Mouse (Mus musculus): ENCODE results near the gene Jazf1. TPM values are rescaled to one million over a fixed set of nuclear protein-coding genes. Genes with fewer than 3 reads are reported as not detected.

Jazf1 gene
- polyA plus RNA-seq, 1 experiment from 2014 or later: 24.9 TPM

- Histone ChIP-seq H3K9me3 (no peaks in the 10 kb centered on the region), H3K4me3 (replicated peaks) (no peak overlapping the region), H3K27me3 (no peaks in the 10 kb centered on the region), H3K4me1 (replicated peaks) (peaks cover 17% of the 10 kb centered on the region), H3K4me2 (replicated peaks) (no peak overlapping the region), H3K36me3 (no peaks in the 10 kb centered on the region), H3K9ac (replicated peaks) (no peak overlapping the region), H3K27ac (no peak overlapping the region)
- ATAC-seq: no peak
- 79% methylated on average over 5 of the region's 5 CpGs for WGBS
Measured at GRCm38 (mm10) chr6:52950371-52950770, 118.1 kb downstream of the Jazf1 start.

GRCm38 (mm10) chr6:52942534-52942933 lies 125.9 kb downstream of the Jazf1 start:
- no peak overlapping the region for H3K4me2 ChIP-seq (replicated peaks)
- no peak overlapping the region for H3K4me3 ChIP-seq (replicated peaks)
- WGBS: 85% methylated on average over 5 of the region's 5 CpGs
- H3K9me3 ChIP-seq: no peaks in the 10 kb centered on the region
- H3K4me1 ChIP-seq (replicated peaks): no peaks in the 10 kb centered on the region
- H3K9ac ChIP-seq (replicated peaks): no peak overlapping the region
- no peaks in the 10 kb centered on the region for H3K27me3 ChIP-seq
- ATAC-seq: no peak
- no peaks in the 10 kb centered on the region for H3K36me3 ChIP-seq
- H3K27ac ChIP-seq: no peak overlapping the region

GRCm38 (mm10) chr6:52942101-52942500 lies 126.3 kb downstream of the Jazf1 start:
- ATAC-seq: no peak
- no peaks in the 10 kb centered on the region for H3K27me3 ChIP-seq
- no peak overlapping the region for H3K27ac ChIP-seq
- H3K4me2 ChIP-seq (replicated peaks): no peak overlapping the region
- no peaks in the 10 kb centered on the region for H3K36me3 ChIP-seq
- WGBS: 75% methylated on average over 5 of the region's 5 CpGs
- H3K9me3 ChIP-seq: no peaks in the 10 kb centered on the region
- no peak overlapping the region for H3K9ac ChIP-seq (replicated peaks)
- no peaks in the 10 kb centered on the region for H3K4me1 ChIP-seq (replicated peaks)
- no peak overlapping the region for H3K4me3 ChIP-seq (replicated peaks)

GRCm38 (mm10) chr6:52937916-52938315 lies 130.5 kb downstream of the Jazf1 start:
- no peak overlapping the region for H3K27ac ChIP-seq
- ATAC-seq: no peak
- no peaks in the 10 kb centered on the region for H3K27me3 ChIP-seq
- H3K9me3 ChIP-seq: no peaks in the 10 kb centered on the region
- WGBS: 71% methylated on average over 3 of the region's 3 CpGs
- H3K9ac ChIP-seq (replicated peaks): no peak overlapping the region
- H3K4me3 ChIP-seq (replicated peaks): no peak overlapping the region
- 0 out of 2 replicates have a peak, but pooled peaks cover 4% of the 10 kb centered on the region for H3K4me1 ChIP-seq (replicated peaks)
- no peak overlapping the region for H3K4me2 ChIP-seq (replicated peaks)
- no peaks in the 10 kb centered on the region for H3K36me3 ChIP-seq

GRCm38 (mm10) chr6:52936995-52937394 lies 131.4 kb downstream of the Jazf1 start:
- ATAC-seq: no peak
- 0 out of 2 replicates have a peak, but pooled peaks cover 8% of the 10 kb centered on the region for H3K4me1 ChIP-seq (replicated peaks)
- no peak overlapping the region for H3K4me3 ChIP-seq (replicated peaks)
- H3K36me3 ChIP-seq: no peaks in the 10 kb centered on the region
- H3K9ac ChIP-seq (replicated peaks): no peak overlapping the region
- no peaks in the 10 kb centered on the region for H3K9me3 ChIP-seq
- no peaks in the 10 kb centered on the region for H3K27me3 ChIP-seq
- no peak overlapping the region for H3K4me2 ChIP-seq (replicated peaks)
- WGBS: 66% methylated on average over 10 of the region's 10 CpGs
- no peak overlapping the region; the same call in 1 of the 2 replicates for H3K27ac ChIP-seq

- no peak overlapping the region for H3K9ac ChIP-seq (replicated peaks)
- H3K36me3 ChIP-seq: no peaks in the 10 kb centered on the region
- no peaks in the 10 kb centered on the region for H3K27me3 ChIP-seq
- H3K9me3 ChIP-seq: no peaks in the 10 kb centered on the region
- no peak overlapping the region for H3K4me2 ChIP-seq (replicated peaks)
- H3K4me3 ChIP-seq (replicated peaks): no peak overlapping the region
- WGBS: 89% methylated on average over 6 of the region's 6 CpGs
- ATAC-seq: no peak
- no peak overlapping the region for H3K27ac ChIP-seq
- 0 out of 2 replicates have a peak, but pooled peaks cover 8% of the 10 kb centered on the region for H3K4me1 ChIP-seq (replicated peaks)
Measured at GRCm38 (mm10) chr6:52934021-52934420, 134.4 kb downstream of the Jazf1 start.

- WGBS: 65% methylated on average over 7 of the region's 7 CpGs
- Histone ChIP-seq H3K4me3 (replicated peaks) (no peak overlapping the region), H3K9ac (replicated peaks) (no peak overlapping the region), H3K36me3 (no peaks in the 10 kb centered on the region), H3K9me3 (no peaks in the 10 kb centered on the region), H3K4me1 (replicated peaks) (0 out of 2 replicates have a peak, but pooled peaks cover 8% of the 10 kb centered on the region), H3K27ac (no peak overlapping the region), H3K4me2 (replicated peaks) (no peak overlapping the region), H3K27me3 (no peaks in the 10 kb centered on the region)
- ATAC-seq: no peak
Measured at GRCm38 (mm10) chr6:52932603-52933178, 135.7 kb downstream of the Jazf1 start.

GRCm38 (mm10) chr6:52929358-52929757 lies 139.1 kb downstream of the Jazf1 start:
- Histone ChIP-seq H3K4me2 (replicated peaks) (no peak overlapping the region), H3K36me3 (no peaks in the 10 kb centered on the region), H3K4me3 (replicated peaks) (no peak overlapping the region), H3K9ac (replicated peaks) (no peak overlapping the region), H3K4me1 (replicated peaks) (0 out of 2 replicates have a peak, but pooled peaks cover 4% of the 10 kb centered on the region), H3K27me3 (no peaks in the 10 kb centered on the region), H3K27ac (no peak overlapping the region), H3K9me3 (no peaks in the 10 kb centered on the region)
- WGBS: 85% methylated on average over 12 of the region's 12 CpGs
- ATAC-seq: no peak

GRCm38 (mm10) chr6:52926947-52927346 lies 141.5 kb downstream of the Jazf1 start:
- Histone ChIP-seq H3K36me3 (no peaks in the 10 kb centered on the region), H3K27ac (no peak overlapping the region), H3K9me3 (no peaks in the 10 kb centered on the region), H3K4me2 (replicated peaks) (no peak overlapping the region), H3K27me3 (no peaks in the 10 kb centered on the region), H3K9ac (replicated peaks) (no peak overlapping the region), H3K4me3 (replicated peaks) (no peak overlapping the region), H3K4me1 (replicated peaks) (no peaks in the 10 kb centered on the region)
- 78% methylated on average over 4 of the region's 4 CpGs for WGBS
- no peak for ATAC-seq

GRCm38 (mm10) chr6:52925458-52926042 lies 142.9 kb downstream of the Jazf1 start:
- Histone ChIP-seq H3K9ac (replicated peaks) (no peak overlapping the region), H3K9me3 (no peaks in the 10 kb centered on the region), H3K27ac (no peak overlapping the region), H3K36me3 (no peaks in the 10 kb centered on the region), H3K4me2 (replicated peaks) (no peak overlapping the region), H3K27me3 (no peaks in the 10 kb centered on the region), H3K4me1 (replicated peaks) (no peaks in the 10 kb centered on the region), H3K4me3 (replicated peaks) (no peak overlapping the region)
- WGBS: 86% methylated on average over 9 of the region's 9 CpGs
- no peak for ATAC-seq

GRCm38 (mm10) chr6:52921248-52921647 lies 147.2 kb downstream of the Jazf1 start:
- H3K4me1 ChIP-seq (replicated peaks): no peaks in the 10 kb centered on the region
- no peak for ATAC-seq
- no peak overlapping the region for H3K9ac ChIP-seq (replicated peaks)
- no peak overlapping the region for H3K27ac ChIP-seq
- WGBS: 91% methylated on average over 6 of the region's 6 CpGs
- no peak overlapping the region for H3K4me3 ChIP-seq (replicated peaks)
- no peaks in the 10 kb centered on the region for H3K36me3 ChIP-seq
- H3K9me3 ChIP-seq: no peaks in the 10 kb centered on the region
- no peak overlapping the region for H3K4me2 ChIP-seq (replicated peaks)
- no peaks in the 10 kb centered on the region for H3K27me3 ChIP-seq

- Histone ChIP-seq H3K9ac (replicated peaks) (no peak overlapping the region), H3K4me3 (replicated peaks) (no peak overlapping the region), H3K36me3 (no peaks in the 10 kb centered on the region), H3K4me2 (replicated peaks) (no peak overlapping the region), H3K4me1 (replicated peaks) (no peaks in the 10 kb centered on the region), H3K27ac (no peak overlapping the region), H3K9me3 (no peaks in the 10 kb centered on the region), H3K27me3 (no peaks in the 10 kb centered on the region)
- WGBS: 89% methylated on average over 6 of the region's 6 CpGs
- ATAC-seq: no peak
Measured at GRCm38 (mm10) chr6:52920719-52921118, 147.7 kb downstream of the Jazf1 start.

- Histone ChIP-seq H3K4me1 (replicated peaks) (no peaks in the 10 kb centered on the region), H3K36me3 (no peaks in the 10 kb centered on the region), H3K27ac (no peak overlapping the region), H3K4me2 (replicated peaks) (no peak overlapping the region), H3K9ac (replicated peaks) (no peak overlapping the region), H3K9me3 (no peaks in the 10 kb centered on the region), H3K4me3 (replicated peaks) (no peak overlapping the region), H3K27me3 (no peaks in the 10 kb centered on the region)
- no peak for ATAC-seq
- 78% methylated on average over 7 of the region's 7 CpGs for WGBS
Measured at GRCm38 (mm10) chr6:52919442-52919841, 149.0 kb downstream of the Jazf1 start.
